Mouse (Mus musculus) ES-E14 (cell line): ENCODE measurements around the gene Naa15.

Experiments
- CHD2 ChIP-seq: IDR thresholded peaks from 2 replicates; pipeline ENCODE4 v1.6.1; 2014; ENCODE audit warnings: mild to moderate bottlenecking, low read depth, low read length, inconsistent platforms
- MAFK ChIP-seq: IDR thresholded peaks from 2 replicates; pipeline ENCODE4 v1.6.1; 2014; ENCODE audit warnings: mild to moderate bottlenecking, low read depth, low read length, inconsistent platforms; ENCODE audit not compliant: insufficient read depth
- ZNF384 ChIP-seq: IDR thresholded peaks from 2 replicates; pipeline ENCODE4 v1.6.1; 2012; ENCODE audit warnings: low read depth, low read length, inconsistent platforms

DNA sequence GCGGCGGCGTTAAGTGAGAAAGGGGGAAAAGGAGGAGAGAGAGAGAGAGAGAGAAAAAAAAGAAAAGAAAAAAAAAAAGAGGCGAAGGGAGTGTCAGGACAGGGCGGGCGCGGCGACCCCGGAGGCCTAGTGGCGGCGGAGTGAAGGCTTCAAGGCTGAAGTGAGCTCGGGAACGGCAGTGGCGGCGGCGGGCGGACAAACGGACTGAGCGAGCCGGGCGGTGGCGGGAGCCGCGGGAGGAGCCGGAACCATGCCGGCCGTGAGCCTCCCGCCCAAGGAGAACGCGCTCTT is 1.1 kb downstream of the Naa15 start:
- TF ChIP-seq MAFK (no peak), ZNF384 (peak; percentile 36; the same call in 1 of the 2 replicates), CHD2 (no peak)
